Mouse (Mus musculus): ENCODE data around the gene Satb1. TPM values are rescaled to one million over a fixed set of nuclear protein-coding genes. Genes with fewer than 3 reads are reported as not detected.

Satb1 gene
- total RNA-seq, 2 experiments from 2014 or later, result 68.6 to 72.7 TPM

- intact Hi-C loops (cut with DNase I), result no loop called here
- Histone ChIP-seq H3K4me3 (no peak overlapping the region), H3K27ac (no peak overlapping the region)
- no peak for DNase-seq
- TF ChIP-seq CTCF (IDR thresholded peaks at IDR 0.05), result no peak
Observed at GRCm38 (mm10) chr17:51836901-51837300, 3.8 kb upstream of the Satb1 start.

- intact Hi-C loops (cut with DNase I), result no loop called here
- Histone ChIP-seq H3K4me3 (no peak overlapping the region), H3K27ac (no peak overlapping the region)
- no peak for TF ChIP-seq CTCF (IDR thresholded peaks at IDR 0.05)
- DNase-seq, result no peak
Observed at GRCm38 (mm10) chr17:51836243-51836642, 3.2 kb upstream of the Satb1 start.

GRCm38 (mm10) chr17:51833578-51834361 lies 680 bp upstream of the Satb1 start:
- intact Hi-C loops (cut with DNase I), result no loop called here
- no peak for TF ChIP-seq CTCF (IDR thresholded peaks at IDR 0.05)
- peak overlapping the region; percentile 87; the same call in 1 of the 2 replicates for H3K4me3 ChIP-seq

GRCm38 (mm10) chr17:51832421-51832875 lies 642 bp downstream of the Satb1 start:
- no peak overlapping the region; the same call in 1 of the 2 replicates for H3K27ac ChIP-seq
- H3K4me3 ChIP-seq, result peak overlapping the region; percentile 87
- no peak for TF ChIP-seq CTCF (IDR thresholded peaks at IDR 0.05)
- DNase-seq, result peak; percentile 55
- intact Hi-C loops (cut with DNase I), result no loop called here

More at GRCm38 (mm10) chr17:51833578-51834361, 680 bp upstream of the Satb1 start:
- no peak overlapping the region for H3K27ac ChIP-seq
- DNase-seq, result no peak

GRCm38 (mm10) chr17:51831702-51832420 lies 1.2 kb downstream of the Satb1 start:
- peak; percentile 22 for DNase-seq
- H3K4me3 ChIP-seq, result peak overlapping the region; percentile 87
- H3K27ac ChIP-seq, result no peak overlapping the region; the same call in 1 of the 2 replicates
- TF ChIP-seq CTCF (IDR thresholded peaks at IDR 0.05), result no peak
- intact Hi-C loops (cut with DNase I), result no loop called here

- peak overlapping the region; percentile 87 for H3K4me3 ChIP-seq
- no peak for TF ChIP-seq CTCF (IDR thresholded peaks at IDR 0.05)
- H3K27ac ChIP-seq, result no peak overlapping the region
- intact Hi-C loops (cut with DNase I), result no loop called here
- no peak for DNase-seq
Observed at GRCm38 (mm10) chr17:51831121-51831701, 1.9 kb downstream of the Satb1 start.

- no peak for TF ChIP-seq CTCF (IDR thresholded peaks at IDR 0.05)
- Histone ChIP-seq H3K27ac (no peak overlapping the region), H3K4me3 (no peak overlapping the region)
- intact Hi-C loops (cut with DNase I), result no loop called here
- DNase-seq, result no peak
Observed at GRCm38 (mm10) chr17:51829436-51829835, 3.7 kb downstream of the Satb1 start.

GRCm38 (mm10) chr17:51827922-51828410 lies 5.1 kb downstream of the Satb1 start:
- TF ChIP-seq CTCF (IDR thresholded peaks at IDR 0.05), result no peak
- Histone ChIP-seq H3K4me3 (no peak overlapping the region), H3K27ac (no peak overlapping the region)
- intact Hi-C loops (cut with DNase I), result no loop called here
- no peak for DNase-seq

GRCm38 (mm10) chr17:51826461-51826860 lies 6.6 kb downstream of the Satb1 start:
- no peak overlapping the region for H3K4me3 ChIP-seq
- DNase-seq, result no peak
- intact Hi-C loops (cut with DNase I), result no loop called here
- no peak for TF ChIP-seq CTCF (IDR thresholded peaks at IDR 0.05)
- no peak overlapping the region for H3K27ac ChIP-seq

- Histone ChIP-seq H3K4me3 (no peak overlapping the region), H3K27ac (no peak overlapping the region)
- intact Hi-C loops (cut with DNase I), result no loop called here
- DNase-seq, result no peak
- TF ChIP-seq CTCF (IDR thresholded peaks at IDR 0.05), result no peak
Observed at GRCm38 (mm10) chr17:51814301-51814700, 18.8 kb downstream of the Satb1 start.

- no peak for DNase-seq
- peak overlapping the region; percentile 88 for H3K27ac ChIP-seq
- intact Hi-C loops (cut with DNase I), result no loop called here
- H3K4me3 ChIP-seq, result peak overlapping the region; percentile 88
- no peak for TF ChIP-seq CTCF (IDR thresholded peaks at IDR 0.05)
Observed at GRCm38 (mm10) chr17:51813784-51814120, 19.3 kb downstream of the Satb1 start.

- peak; percentile 5; the same call in 1 of the 2 replicates for TF ChIP-seq CTCF (IDR thresholded peaks at IDR 0.05)
- peak overlapping the region; percentile 88 for H3K4me3 ChIP-seq
- H3K27ac ChIP-seq, result peak overlapping the region; percentile 88
- DNase-seq, result peak; percentile 82
- intact Hi-C loops (cut with DNase I), result no loop called here
Observed at GRCm38 (mm10) chr17:51812942-51813783, 19.9 kb downstream of the Satb1 start.
